Mouse (Mus musculus) midbrain, embryonic 15.5 days (tissue): ENCODE measurements around the gene Llgl2. TPM values are rescaled to one million over a fixed set of nuclear protein-coding genes. Genes with fewer than 3 reads are reported as not detected.

Experiments
- ATAC-seq: fragments of 200-750 bp; cut with Nextera tagmentation; replicated peaks from 2 replicates; pipeline ENCODE4 v1.8.0; 2017; ENCODE audit warnings: moderate TSS enrichment
- H3K27ac ChIP-seq: fragments of 300-500 bp; sonication (generic); 2 replicates; pipeline ENCODE4 v1.5.1; 2015; ENCODE audit warnings: mild to moderate bottlenecking, inconsistent platforms
- H3K27me3 ChIP-seq: fragments of 300-500 bp; sonication (generic); replicated peaks from 2 replicates; pipeline ENCODE4 v1.6.1; 2015; ENCODE audit warnings: inconsistent platforms
- H3K36me3 ChIP-seq: fragments of 300-500 bp; sonication (generic); replicated peaks from 2 replicates; pipeline ENCODE4 v1.6.1; 2015; ENCODE audit warnings: inconsistent platforms
- H3K4me1 ChIP-seq: fragments of 300-500 bp; sonication (generic); 2 replicates; pipeline ENCODE4 v1.6.1; 2015; ENCODE audit warnings: inconsistent platforms
- H3K4me2 ChIP-seq: fragments of 300-500 bp; sonication (generic); 2 replicates; pipeline ENCODE4 v1.6.1; 2015; ENCODE audit warnings: inconsistent platforms, mild to moderate bottlenecking, moderate library complexity
- H3K4me3 ChIP-seq: fragments of 300-500 bp; sonication (generic); 2 replicates; pipeline ENCODE4 v1.5.1; 2015; ENCODE audit warnings: mild to moderate bottlenecking, inconsistent platforms
- H3K9ac ChIP-seq: fragments of 300-500 bp; sonication (generic); 2 replicates; pipeline ENCODE4 v1.6.1; 2015; ENCODE audit warnings: mild to moderate bottlenecking, inconsistent platforms
- H3K9me3 ChIP-seq: fragments of 300-500 bp; sonication (generic); 2 replicates; pipeline ENCODE4 v1.6.1; 2016; ENCODE audit warnings: inconsistent platforms
- WGBS: fragments of 180-500 bp; shearing (Covaris S2); methylation state at CpG from one replicate; pipeline ENCODE4 v1.1.7; 2015; ENCODE audit warnings: mixed read lengths; 5-methylcytosine and 5-hydroxymethylcytosine counted together
- polyA plus RNA-seq: library from polyadenylated mRNA; unstranded; fragments of >200 nt; fragmentation: Nextera tagmentation; extraction: Ambion mirVana; gene quantifications from 2 replicates; pipeline ENCODE4 v1.2.1, GENCODE M21; 2015

Gene Llgl2
- polyA plus RNA-seq, 1 experiment from 2014 or later: 1.0 TPM

DNA sequence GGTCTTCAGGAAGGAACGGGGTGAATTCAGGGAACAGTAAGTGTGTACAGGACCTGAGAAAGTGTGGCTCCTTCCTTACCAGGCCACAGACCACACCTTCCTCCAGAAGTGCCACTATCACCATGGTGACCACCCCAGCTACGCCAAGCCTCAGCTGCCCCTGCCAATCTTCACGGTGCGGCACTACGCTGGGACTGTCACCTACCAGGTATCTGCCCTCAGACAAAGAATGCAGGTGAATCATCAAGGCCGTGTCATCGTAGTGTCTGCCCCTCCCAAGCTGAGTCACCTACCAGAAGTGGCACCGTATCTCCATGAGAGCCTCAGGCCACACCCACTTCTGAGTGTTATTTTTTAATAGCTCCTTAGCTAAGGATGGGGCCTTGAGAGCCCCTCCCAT lies 45.5 kb downstream of the Llgl2 start:
- WGBS: 86% methylated on average over 8 of the region's 8 CpGs
- H3K4me3 ChIP-seq: no peak overlapping the region
- H3K9me3 ChIP-seq: no peaks in the 10 kb centered on the region
- no peak for ATAC-seq
- no peak overlapping the region for H3K4me2 ChIP-seq
- no peaks in the 10 kb centered on the region for H3K4me1 ChIP-seq
- no peak overlapping the region for H3K9ac ChIP-seq
- H3K27ac ChIP-seq: no peak overlapping the region
- no peaks in the 10 kb centered on the region for H3K27me3 ChIP-seq
- H3K36me3 ChIP-seq: no peaks in the 10 kb centered on the region

GRCm38 (mm10) chr11:115872437-115872836 lies 48.6 kb downstream of the Llgl2 start:
- H3K4me3 ChIP-seq: no peak overlapping the region
- no peak overlapping the region for H3K4me2 ChIP-seq
- H3K9me3 ChIP-seq: no peaks in the 10 kb centered on the region
- H3K36me3 ChIP-seq: no peaks in the 10 kb centered on the region
- 63% methylated on average over 4 of the region's 4 CpGs for WGBS
- H3K4me1 ChIP-seq: no peaks in the 10 kb centered on the region
- no peak for ATAC-seq
- H3K9ac ChIP-seq: no peak overlapping the region
- H3K27me3 ChIP-seq: no peaks in the 10 kb centered on the region
- H3K27ac ChIP-seq: no peak overlapping the region

DNA sequence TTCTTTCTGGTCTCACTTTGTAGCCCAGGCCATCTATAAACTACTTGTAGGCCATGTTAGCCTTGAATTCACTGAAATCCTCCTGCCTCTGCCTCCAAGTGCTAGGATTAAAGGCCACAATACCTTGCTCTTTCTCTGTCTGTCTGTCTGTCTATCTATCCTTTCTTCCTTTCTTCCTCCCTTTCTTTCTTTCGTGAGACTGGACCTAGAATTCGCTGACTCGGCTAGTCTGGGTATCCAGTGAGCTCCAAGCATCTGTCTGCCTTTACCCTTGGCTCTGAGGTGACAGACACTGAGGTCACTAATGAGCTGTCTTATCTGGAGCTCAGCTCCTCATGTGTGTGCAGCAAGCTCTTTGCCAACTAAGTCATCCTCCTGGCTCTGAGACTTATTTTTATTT lies 52.1 kb downstream of the Llgl2 start:
- Histone ChIP-seq H3K9ac (no peak overlapping the region), H3K36me3 (no peaks in the 10 kb centered on the region), H3K4me3 (no peak overlapping the region), H3K9me3 (no peaks in the 10 kb centered on the region), H3K27me3 (no peaks in the 10 kb centered on the region), H3K4me2 (no peak overlapping the region), H3K27ac (no peak overlapping the region), H3K4me1 (no peaks in the 10 kb centered on the region)
- no peak for ATAC-seq
- 89% methylated on average over 3 of the region's 3 CpGs for WGBS

DNA sequence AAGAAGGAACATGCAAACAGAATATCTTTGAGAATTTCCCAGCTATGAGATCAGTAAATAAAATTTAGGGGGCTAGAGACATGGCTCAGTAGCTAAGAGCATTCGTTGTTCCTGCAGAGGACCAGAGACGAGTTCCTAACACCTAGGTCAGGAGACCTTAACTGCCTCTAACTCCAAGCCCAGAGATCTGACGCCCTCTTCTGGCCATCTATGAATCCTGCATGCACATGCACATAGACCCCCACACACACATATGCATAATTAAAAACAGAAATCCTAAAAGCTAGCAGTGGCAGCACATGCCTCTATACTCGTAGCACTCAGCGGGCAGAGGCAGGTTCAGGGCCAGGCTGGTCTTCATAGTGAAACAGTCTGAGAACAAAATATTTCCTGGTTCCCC lies 52.6 kb downstream of the Llgl2 start:
- Histone ChIP-seq H3K9me3 (no peaks in the 10 kb centered on the region), H3K4me2 (no peak overlapping the region), H3K4me1 (no peaks in the 10 kb centered on the region), H3K9ac (no peak overlapping the region), H3K36me3 (no peaks in the 10 kb centered on the region), H3K27ac (no peak overlapping the region), H3K27me3 (no peaks in the 10 kb centered on the region), H3K4me3 (no peak overlapping the region)
- 81% methylated on average over 5 of the region's 5 CpGs for WGBS
- no peak for ATAC-seq

GRCm38 (mm10) chr11:115877174-115877755 lies 53.4 kb downstream of the Llgl2 start:
- no peak overlapping the region for H3K4me2 ChIP-seq
- H3K4me1 ChIP-seq: no peaks in the 10 kb centered on the region
- no peak overlapping the region for H3K27ac ChIP-seq
- H3K36me3 ChIP-seq: no peaks in the 10 kb centered on the region
- H3K9me3 ChIP-seq: no peaks in the 10 kb centered on the region
- no peaks in the 10 kb centered on the region for H3K27me3 ChIP-seq
- 76% methylated on average over 6 of the region's 6 CpGs for WGBS
- no peak overlapping the region for H3K9ac ChIP-seq
- ATAC-seq: no peak
- H3K4me3 ChIP-seq: no peak overlapping the region

DNA sequence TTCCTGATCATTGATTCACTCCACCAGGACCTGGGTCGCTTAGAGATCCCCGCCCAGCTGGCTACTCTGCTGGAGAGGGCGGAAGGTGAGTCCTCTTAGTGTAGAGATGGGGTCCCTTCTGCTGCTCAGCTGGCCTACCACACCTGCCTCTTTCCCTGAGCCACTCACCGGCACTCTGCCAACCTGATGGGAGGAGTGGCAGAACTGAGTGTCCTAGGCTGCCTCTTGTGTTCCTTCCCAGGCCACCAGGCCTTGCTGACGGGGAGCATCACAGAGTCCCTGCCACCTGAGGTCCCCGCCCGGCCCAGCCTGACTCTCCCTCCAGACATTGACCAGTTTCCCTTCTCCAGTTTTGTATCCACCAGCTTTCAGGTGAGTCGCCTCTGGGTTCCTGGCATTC lies 54.2 kb downstream of the Llgl2 start:
- H3K36me3 ChIP-seq: no peaks in the 10 kb centered on the region
- no peak for ATAC-seq
- 82% methylated on average over 8 of the region's 8 CpGs for WGBS

DNA sequence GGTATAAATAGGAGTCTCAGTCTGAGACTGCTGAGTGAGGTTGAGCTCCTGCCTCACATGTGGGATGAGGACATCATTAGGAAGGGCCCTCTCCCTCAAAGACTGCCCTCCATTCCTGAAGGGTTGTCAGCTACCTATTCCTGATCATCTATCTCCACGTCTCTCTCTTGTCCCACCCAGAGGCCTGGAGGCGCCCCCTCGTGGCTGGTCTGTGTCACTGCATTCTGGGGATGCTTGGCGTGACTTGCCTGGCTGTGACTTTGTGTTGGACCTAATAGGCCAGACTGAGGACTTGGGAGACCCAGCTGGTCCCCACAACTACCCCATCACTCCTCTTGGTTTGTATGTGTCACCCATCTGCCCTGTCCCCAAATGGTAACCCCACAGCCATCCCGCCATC lies 57.2 kb downstream of the Llgl2 start:
- Histone ChIP-seq H3K27me3 (no peaks in the 10 kb centered on the region), H3K9me3 (no peaks in the 10 kb centered on the region), H3K9ac (no peak overlapping the region), H3K27ac (no peak overlapping the region), H3K4me2 (no peak overlapping the region), H3K4me1 (no peaks in the 10 kb centered on the region), H3K36me3 (no peaks in the 10 kb centered on the region), H3K4me3 (no peak overlapping the region)
- ATAC-seq: no peak
- 24% methylated on average over 5 of the region's 5 CpGs for WGBS

More for the DNA sequence above, 54.2 kb downstream of the Llgl2 start:
- Histone ChIP-seq H3K27me3 (no peaks in the 10 kb centered on the region), H3K4me1 (no peaks in the 10 kb centered on the region), H3K9ac (no peak overlapping the region), H3K4me2 (no peak overlapping the region), H3K27ac (no peak overlapping the region), H3K4me3 (no peak overlapping the region), H3K9me3 (no peaks in the 10 kb centered on the region)

- ATAC-seq: no peak
- H3K27ac ChIP-seq: no peak overlapping the region
- 36% methylated on average over 17 of the region's 17 CpGs for WGBS
- H3K4me3 ChIP-seq: no peak overlapping the region
- H3K4me2 ChIP-seq: no peak overlapping the region
- no peaks in the 10 kb centered on the region for H3K9me3 ChIP-seq
- H3K4me1 ChIP-seq: no peaks in the 10 kb centered on the region
- no peak overlapping the region for H3K9ac ChIP-seq
- H3K36me3 ChIP-seq: no peaks in the 10 kb centered on the region
- H3K27me3 ChIP-seq: no peaks in the 10 kb centered on the region
Observed at GRCm38 (mm10) chr11:115883251-115883650, 59.4 kb downstream of the Llgl2 start.

- Histone ChIP-seq H3K27ac (no peak overlapping the region), H3K9ac (no peak overlapping the region), H3K9me3 (no peaks in the 10 kb centered on the region), H3K4me1 (no peaks in the 10 kb centered on the region), H3K4me2 (no peak overlapping the region), H3K36me3 (no peaks in the 10 kb centered on the region), H3K4me3 (no peak overlapping the region), H3K27me3 (no peaks in the 10 kb centered on the region)
- WGBS: 92% methylated on average over 3 of the region's 3 CpGs
- no peak for ATAC-seq
Observed at GRCm38 (mm10) chr11:115884361-115884760, 60.5 kb downstream of the Llgl2 start.

DNA sequence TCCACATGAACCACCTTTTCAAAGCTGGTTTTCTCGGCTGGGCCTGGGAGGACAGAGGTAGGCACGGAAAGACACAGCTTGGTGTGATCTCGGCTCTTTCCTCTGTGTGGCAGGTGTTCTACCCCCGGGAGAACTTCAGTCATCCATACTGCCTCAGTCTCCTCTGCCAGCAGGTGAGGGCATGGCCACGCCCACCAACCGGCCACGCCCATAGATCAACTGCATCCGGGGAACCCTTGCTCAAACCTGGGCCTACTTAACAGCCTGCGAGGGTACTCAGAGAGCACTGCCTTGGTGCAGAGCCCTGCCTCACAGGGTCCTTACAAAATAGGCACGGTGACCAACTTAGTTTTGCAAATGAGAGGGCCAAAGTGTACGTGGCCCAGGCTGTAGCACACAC lies 61.4 kb downstream of the Llgl2 start:
- Histone ChIP-seq H3K4me3 (no peak overlapping the region), H3K9me3 (no peaks in the 10 kb centered on the region), H3K36me3 (no peaks in the 10 kb centered on the region), H3K27me3 (no peaks in the 10 kb centered on the region), H3K4me1 (no peaks in the 10 kb centered on the region), H3K9ac (no peak overlapping the region), H3K4me2 (no peak overlapping the region), H3K27ac (no peak overlapping the region)
- ATAC-seq: no peak
- 73% methylated on average over 11 of the region's 11 CpGs for WGBS

GRCm38 (mm10) chr11:115886446-115886845 lies 62.6 kb downstream of the Llgl2 start:
- Histone ChIP-seq H3K4me2 (no peak overlapping the region), H3K9ac (no peak overlapping the region), H3K9me3 (no peaks in the 10 kb centered on the region), H3K4me1 (no peaks in the 10 kb centered on the region), H3K36me3 (no peaks in the 10 kb centered on the region), H3K27me3 (no peaks in the 10 kb centered on the region), H3K4me3 (no peak overlapping the region), H3K27ac (no peak overlapping the region)
- ATAC-seq: no peak
- 91% methylated on average over 11 of the region's 11 CpGs for WGBS

DNA sequence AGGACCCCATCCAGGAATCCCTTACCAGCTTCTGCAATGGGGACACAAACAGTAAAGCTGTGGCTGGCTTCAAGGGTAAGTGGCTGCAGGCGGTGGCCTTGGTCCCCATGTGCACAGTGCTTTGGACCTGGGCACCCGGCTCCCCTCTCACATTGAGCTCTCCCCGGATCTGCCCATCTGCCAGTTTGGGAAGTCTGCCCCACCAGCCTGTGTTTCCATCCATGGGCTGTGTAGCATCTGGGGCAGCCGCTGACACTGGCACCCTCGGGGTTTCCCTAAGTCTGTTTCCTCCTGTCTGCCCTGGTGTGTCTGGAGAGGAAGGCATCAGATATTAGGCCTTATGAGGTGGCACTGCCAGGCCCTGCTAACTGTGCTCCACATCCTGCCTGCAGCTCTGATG lies 64.2 kb downstream of the Llgl2 start:
- no peak for ATAC-seq
- Histone ChIP-seq H3K4me3 (no peak overlapping the region), H3K9ac (no peak overlapping the region), H3K9me3 (no peaks in the 10 kb centered on the region), H3K4me2 (no peak overlapping the region), H3K36me3 (no peaks in the 10 kb centered on the region), H3K27me3 (no peaks in the 10 kb centered on the region), H3K4me1 (no peaks in the 10 kb centered on the region), H3K27ac (no peak overlapping the region)
- 85% methylated on average over 5 of the region's 5 CpGs for WGBS

GRCm38 (mm10) chr11:115889159-115889558 lies 65.3 kb downstream of the Llgl2 start:
- no peaks in the 10 kb centered on the region for H3K36me3 ChIP-seq
- 89% methylated on average over 6 of the region's 6 CpGs for WGBS
- H3K27me3 ChIP-seq: no peaks in the 10 kb centered on the region
- no peak overlapping the region for H3K4me3 ChIP-seq
- no peaks in the 10 kb centered on the region for H3K9me3 ChIP-seq
- ATAC-seq: no peak
- H3K27ac ChIP-seq: no peak overlapping the region
- H3K4me2 ChIP-seq: no peak overlapping the region
- no peak overlapping the region for H3K9ac ChIP-seq
- no peaks in the 10 kb centered on the region for H3K4me1 ChIP-seq
